Mouse (Mus musculus) mesoderm, embryonic 11.5 days (tissue): ENCODE results near the gene Tmem167.
"Not testable (repeated sequence)": the region's sequence is repeated elsewhere in the genome, so short reads cannot be mapped to it uniquely, and the experiment has no call there.

Experiments used
- DNase-seq: peaks from one replicate; pipeline ENCODE4 v3.0.0-alpha.2; 2012; ENCODE audit warnings: low read depth, low spot score

Gene Tmem167

DNA sequence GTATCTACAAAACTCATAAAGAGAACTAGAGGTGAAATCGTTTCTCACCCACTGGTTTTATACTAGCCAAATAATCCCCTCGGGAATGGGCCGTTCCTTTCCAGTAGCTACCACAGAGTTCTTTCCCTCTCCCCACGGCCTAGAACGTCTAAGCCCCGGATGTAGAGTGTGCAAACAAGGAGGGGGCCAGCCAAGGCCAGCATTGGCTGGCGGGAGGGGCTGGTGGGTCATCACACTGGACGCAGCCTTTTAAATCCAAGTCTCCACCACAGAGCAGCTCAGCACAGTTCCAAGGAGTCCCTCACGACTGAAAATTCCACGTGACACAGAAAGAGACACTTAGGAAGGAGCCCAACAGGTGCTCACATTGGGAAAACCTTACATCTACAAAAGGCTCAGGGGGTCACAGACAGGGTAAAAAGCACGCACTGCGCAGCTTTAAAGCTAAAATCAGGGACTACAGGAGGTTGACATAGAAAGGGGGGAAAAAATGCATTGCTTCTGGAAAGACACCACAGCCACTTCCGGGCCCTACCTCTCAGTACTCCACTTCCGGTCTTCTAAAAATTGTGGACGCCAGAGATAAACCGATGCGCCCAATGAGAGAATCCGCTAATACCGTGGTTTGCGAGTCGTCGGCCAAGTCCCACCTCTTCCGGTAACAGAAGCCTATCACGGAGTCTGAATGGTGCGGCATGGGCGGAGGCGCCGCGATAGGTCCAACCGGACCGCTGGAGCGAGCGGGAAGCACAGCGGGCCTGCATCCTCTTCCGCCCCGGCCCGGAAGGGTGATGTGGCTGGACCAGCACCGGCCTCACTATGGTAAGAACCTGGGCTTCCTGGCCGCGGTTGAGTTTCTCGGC, at the start of gene Tmem167, which contains the start of gene Xrcc4:
Gene Tmem167 (plus strand): TSS at position 162 of the 863 bp plus-strand sequence.
Gene Xrcc4 (minus strand): TSS at position 647 of the 863 bp plus-strand sequence.
- DNase-seq = peak; percentile 97

DNA sequence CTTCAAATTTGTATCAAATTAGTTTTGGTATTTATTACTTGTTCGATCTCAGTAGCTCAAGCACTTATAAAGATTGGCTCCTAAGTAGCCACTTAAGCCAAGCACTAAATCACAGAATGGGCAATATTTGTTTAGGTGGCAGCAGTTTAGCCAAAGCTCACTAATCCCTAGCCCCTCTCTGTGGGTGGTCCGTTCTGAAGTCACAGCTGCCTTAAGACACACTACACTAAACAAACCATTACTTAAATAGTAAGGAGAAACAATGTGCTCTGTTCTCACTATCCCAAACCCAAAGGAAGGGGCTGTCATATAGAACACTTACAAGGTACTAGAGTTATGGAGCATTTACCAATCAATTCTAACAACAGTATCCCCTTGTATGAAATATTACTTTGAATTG, 49.3 kb upstream of the Tmem167 start:
- peak; percentile 85 for DNase-seq

DNA sequence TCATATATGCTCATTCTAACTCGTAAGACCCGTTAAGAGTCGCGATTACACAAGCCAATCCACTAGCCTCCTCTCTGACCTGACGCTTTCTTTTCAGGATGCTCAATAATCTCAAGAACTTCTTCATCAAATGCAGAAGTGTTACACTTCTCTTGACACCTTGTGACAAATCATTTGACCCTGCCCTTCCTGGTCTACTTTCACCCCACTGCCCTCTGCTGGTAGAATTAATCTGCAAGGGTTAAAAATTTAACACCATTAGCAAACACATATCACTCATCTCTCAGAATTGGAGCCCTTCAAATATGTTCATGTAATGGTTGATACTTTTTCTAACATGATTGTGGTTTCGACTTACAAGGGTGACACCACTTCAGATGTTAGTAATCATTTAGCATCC, 37.2 kb upstream of the Tmem167 start:
- DNase-seq = no peak

DNA sequence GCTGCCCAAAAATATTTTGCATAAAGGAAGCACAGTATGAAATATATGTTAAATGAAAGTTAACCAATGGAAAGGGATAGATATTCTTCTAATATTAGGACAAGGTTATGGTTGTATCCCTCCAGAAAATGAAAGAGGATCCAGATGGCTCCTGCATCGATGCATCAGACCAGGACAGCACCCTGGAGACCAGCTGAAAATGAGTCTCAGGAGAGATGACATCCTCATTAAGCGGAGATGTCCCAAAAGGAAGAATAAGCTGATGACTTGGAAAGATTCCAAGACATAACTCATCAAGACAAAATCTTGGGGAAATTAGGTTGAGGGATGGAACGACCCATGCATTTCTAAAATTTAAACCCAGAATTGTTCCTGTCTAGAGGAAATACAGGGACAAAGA, 36.5 kb upstream of the Tmem167 start:
- no peak for DNase-seq

DNA sequence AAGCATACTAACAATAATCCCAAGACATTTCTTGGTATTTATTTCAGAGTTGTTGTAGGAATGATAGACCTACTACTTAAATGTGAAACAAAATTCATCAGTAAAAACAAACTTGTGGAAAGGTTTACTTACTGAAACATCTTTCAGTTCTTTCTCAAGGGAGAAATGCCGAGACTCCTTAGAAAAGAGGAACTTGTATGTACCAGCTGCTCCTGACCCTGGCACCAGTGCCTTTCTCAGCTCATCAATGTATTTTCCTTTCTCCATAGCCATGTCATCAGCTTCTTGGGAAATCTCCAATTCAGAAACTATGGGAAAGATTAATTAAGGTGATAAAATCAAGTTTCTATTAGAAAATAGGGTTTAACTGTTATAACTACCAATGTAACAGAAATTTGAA, 27.0 kb upstream of the Tmem167 start:
- no peak for DNase-seq

DNA sequence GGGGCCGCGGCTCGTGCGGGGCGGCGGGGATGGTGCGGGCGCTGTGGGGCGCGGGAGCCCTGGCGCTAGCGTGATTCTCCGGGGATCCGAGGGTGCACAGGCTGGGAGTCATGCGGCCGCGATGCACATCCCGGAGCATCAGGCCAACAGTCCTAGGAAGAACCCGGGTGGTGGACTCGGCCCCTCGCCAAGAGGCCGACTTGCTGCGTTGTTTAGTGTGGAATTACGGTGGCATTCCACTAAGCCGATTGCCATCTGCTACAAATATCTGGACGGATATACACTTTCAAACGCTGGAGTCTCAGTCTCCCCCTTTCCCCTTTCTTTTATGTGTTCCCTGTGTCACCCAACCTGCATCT, 881 bp downstream of the Tmem167 start:
- no peak for DNase-seq

DNA sequence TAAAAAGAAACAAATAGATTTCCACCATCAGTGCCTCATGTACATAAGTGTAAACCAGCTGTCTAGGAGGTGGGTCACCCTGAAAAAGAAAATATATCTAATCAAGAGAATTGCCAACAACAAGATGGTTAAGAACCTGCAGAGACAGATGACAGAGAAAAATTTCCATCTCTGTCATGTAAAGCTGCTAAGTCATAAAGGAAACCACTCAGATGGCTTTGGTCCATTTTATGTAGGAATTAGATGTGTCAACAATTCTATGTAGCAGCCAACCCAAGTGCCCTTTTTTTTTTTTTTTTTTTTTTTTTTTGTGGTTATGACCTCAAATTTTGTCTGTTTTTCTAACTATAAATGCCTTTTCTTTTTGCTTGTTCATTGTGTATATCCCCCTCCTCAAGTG, 12.6 kb downstream of the Tmem167 start:
- no peak for DNase-seq

DNA sequence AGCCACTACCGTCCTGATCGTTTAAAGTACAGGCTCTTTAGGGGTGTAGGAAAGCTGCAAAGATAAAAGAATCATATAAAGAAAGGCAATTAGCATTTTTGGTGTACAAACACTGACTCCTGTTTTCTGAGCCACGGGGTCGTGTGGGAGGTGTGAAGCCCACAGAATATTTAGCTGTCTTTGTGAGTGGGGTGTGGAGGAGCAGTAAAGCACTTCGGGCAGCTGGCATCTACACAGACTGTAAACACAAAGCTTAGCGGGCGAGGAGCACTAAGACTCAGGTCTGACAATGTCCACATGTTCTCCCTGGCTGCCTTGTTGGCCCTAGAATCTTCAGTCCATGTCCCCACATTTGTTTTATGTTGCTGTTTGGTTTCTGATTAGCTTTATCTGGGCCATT, 17.2 kb downstream of the Tmem167 start:
- no peak for DNase-seq

DNA sequence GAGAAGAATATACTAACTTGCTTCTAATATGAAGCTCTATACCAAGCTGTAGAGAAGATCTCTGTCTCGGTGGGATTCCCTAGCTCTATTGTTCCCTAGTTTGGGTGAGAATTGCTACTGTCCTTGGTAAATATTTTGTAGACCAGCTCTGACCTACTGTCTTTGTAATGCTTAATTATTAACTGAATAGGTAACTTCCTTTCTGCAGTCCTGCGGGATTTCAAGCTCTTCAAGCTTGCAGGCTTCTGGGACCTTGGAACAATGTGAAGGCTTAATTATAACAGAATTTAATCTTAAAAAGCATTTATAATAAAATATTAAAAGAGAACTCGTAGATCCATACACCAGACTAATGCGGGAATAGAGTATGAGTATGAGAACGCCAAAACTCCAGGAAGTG, 19.8 kb downstream of the Tmem167 start:
- not testable (repeated sequence) for DNase-seq

DNA sequence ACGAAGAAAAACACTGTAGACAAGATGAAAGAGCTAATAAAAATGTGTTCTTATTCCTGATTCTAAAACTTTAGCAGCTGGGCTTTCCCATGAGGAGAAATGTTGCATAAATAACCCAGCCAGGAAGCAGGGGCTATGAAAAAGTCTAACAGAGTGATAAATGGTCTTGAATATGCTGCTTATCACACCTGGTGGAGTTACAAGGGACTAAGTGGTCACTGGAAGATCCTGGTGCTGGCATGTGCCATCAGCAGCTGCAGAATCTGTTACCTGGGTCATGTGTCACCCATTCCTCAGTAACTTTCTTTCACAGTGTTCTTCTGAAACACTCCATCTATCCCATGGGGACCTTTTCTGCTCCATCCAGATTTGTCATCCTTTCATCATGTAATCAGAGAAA, 22.8 kb downstream of the Tmem167 start:
- DNase-seq = peak; percentile 39

DNA sequence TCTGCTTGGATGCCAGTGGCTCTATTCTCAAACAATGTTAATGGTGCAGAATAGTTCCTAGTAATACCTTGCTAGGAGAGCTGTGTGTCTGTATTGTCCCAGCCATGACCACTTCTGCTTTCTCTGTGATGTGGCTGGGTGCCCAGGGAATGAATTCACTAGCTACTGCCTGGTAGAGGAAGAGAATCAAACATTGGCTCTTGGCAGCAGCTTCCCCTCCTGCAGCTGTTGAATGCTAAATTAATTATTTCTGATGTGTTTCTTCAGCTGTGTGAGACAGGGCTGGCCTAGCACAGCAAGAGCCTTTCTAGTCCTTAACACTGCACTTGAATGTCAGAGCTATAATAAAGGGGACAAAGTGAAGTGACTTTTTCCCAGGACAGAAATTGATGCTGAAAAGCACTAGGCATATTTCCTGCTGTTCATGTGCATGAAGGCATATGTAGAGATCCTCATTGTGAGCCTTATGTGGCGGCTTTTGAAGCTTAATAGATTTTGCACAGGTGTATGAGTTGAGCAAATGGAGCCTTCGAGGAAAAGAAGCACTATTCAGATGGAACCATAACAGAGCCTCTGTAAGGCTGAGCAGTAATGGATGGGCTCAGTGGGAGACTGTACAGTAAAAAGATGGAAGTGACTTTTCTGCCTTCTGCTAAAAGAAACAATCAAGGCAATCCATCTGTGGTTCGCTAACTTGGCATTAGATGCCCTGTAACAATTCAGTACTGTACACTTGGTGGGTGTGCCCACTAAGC, 47.4 kb downstream of the Tmem167 start:
- DNase-seq = peak; percentile 27

DNA sequence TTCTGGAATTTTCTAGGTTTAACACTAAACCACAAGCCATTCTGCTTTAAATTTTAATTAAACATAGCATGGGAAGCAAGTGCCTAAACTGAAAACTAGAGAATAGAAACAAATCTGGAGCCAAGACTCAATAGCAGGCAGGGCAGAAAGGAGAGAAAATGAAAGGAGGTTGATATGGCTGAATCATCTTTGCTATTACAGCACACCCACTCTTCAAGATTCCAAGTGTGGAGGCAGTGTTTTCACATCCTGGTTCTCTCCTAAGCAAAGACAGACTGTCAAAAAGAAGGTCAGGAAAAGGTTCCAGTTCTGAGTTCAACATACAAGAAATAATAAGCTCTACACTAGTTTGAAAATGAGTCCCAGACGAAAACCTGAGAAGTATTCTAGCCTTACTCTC, 52.8 kb downstream of the Tmem167 start:
- no peak for DNase-seq

DNA sequence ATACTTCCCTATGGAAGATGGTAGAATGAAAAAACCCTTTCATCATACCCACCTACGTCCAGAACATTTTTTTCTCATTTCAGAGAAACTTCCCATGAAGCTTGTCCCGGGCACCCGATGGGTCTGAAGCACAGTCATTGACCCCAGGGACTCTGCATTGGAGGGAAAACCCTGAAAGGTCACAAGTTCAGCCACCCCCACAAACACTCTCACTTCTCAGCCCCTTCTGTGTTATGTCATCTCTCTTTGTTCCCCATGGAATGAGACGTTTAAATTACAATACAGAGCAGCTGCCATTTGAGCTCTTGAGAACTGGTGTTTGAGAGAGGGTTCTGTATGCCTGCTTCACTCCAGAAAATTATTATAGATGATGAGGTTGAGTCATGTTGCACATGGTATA, 54.3 kb downstream of the Tmem167 start:
- DNase-seq = peak; percentile 56

DNA sequence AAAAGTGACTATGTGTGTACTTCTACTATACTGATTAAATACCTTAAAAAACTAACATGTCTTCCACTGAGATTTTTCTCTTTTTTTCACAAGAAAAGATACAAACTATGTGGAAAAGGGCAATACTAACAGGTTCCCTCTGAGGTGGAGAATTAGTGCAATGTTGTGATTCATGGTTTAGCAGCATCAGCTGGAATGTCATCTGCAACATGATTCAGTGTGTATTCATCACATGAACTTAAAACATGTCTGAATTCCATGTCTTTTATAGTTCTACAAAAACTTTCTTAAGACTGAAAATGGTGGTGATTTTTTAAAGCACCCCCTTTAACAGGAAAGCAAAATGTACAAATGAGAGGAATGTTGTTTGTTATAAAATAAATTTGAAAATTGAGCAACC, 63.0 kb downstream of the Tmem167 start:
- no peak for DNase-seq

DNA sequence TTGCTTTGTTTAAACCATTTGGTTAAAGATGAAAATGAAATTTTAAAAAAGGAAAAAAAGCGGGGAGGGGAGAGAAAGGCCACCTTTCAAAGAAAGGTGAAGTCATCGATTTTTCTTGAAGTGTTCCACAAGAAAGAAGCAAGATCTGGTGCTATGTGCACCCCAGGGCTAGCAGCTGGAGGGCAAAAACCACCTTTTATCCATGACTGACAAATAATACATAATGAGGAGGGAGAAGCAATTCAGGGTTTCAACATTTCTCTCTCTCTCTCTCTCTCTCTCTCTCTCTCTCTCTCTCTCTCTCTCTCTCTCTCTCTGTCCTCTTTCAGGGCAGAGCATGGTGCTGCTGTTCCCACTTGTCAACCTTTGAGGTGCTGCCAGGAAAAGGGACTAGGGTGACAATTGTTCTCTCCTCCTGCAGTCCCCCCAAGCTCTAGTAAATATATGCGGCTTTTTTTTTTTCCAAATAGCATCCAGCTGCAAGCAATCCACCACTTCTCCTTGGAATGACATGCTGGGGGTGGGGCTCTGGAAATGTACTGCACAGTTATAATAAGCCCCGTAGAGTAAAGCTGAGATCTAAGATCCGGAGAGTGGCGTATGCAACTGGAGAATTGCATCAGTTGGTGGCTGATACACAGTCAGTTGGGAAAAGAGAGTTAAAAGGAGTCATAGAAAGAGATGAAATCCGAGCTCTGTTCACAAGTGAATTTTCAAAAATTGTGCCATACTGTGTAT, 63.8 kb downstream of the Tmem167 start:
- peak; percentile 27 for DNase-seq

DNA sequence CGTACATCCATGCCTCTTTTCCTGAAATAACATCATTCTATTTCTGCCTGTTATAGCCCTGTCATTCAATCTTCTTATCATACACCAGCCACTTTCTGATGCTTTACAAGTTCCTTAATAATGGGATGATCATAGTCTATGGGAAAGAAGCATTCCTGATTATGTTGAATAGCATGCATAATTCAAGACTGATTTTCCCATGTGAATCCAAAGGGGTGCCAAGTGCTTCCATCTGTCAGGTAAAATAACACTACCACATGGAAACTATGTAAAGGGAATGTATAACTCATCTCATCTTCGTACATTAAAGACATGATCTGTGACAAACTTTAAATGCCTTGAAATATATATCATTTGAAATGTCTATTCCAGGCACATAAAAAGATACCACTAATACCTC, 75.2 kb downstream of the Tmem167 start:
- DNase-seq = no peak

DNA sequence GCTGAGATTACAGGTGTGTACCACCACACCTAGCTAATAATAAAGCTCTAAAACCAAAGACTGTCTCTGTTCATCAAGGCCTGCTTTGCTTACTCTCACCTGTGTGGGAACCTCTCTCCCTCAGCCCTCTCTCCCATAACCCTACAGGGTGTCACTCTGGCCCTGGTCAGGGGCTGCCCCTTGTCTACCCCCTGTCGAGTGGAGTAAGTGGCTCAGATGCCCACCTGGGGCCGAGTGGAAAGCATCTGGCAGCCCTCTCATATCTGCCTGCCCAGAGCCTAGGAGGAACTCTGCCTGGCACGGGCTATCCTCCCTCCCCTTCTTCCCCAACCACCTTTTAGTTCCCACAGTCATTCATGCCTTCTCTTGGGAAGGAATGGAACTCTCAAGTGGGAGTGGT, 78.1 kb downstream of the Tmem167 start:
- DNase-seq = no peak

DNA sequence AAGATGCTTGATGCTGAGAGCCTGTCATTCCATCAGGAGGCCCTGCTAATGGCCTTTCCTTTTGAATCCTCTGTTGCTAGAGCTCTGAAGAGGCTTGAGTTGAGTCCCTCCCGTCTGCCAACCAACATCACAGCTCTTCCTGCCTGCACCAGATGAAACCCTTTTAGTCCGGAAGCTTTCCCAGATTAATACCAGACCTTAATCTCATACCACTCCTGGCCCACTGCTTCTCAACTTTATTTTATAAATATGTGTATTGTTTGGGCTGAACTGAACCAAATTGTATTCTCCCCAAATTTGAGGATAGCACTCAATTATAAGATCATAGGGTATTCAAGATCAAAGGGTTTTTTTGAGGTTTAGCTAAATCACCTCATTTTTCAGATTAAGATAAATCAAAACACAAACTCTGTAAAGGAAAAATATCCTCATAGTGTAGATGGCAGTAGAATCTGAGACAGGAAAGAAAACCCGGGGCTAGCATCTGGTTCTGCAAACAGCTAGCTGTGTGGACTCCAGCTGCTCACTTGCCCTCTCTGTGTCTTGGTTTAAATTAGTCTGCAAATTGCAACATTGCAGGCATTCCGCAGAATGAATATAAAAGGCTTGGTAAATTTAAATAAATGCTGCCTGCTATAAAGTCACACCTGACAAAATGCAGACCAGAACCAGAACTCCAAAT, 81.3 kb downstream of the Tmem167 start:
- DNase-seq = no peak

DNA sequence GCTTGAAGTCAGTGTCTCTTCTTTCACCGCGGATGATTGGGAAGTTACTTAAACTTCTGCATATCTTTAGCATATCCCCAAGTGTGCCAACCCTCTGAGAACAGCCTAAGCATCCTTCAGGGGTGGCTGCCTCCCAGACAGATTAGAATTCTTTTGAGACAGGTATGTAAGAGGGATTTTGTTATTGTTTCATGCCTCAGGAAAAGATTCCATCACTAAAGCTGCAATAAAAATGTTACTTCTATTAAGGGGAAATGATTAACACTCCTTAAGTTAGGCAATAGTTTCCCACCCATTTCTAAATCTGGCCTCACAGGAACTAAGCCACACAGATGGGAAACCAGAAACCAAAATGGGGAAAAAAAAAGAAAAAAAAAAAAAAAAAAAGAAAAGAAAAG, 81.9 kb downstream of the Tmem167 start:
- DNase-seq = peak; percentile 31

DNA sequence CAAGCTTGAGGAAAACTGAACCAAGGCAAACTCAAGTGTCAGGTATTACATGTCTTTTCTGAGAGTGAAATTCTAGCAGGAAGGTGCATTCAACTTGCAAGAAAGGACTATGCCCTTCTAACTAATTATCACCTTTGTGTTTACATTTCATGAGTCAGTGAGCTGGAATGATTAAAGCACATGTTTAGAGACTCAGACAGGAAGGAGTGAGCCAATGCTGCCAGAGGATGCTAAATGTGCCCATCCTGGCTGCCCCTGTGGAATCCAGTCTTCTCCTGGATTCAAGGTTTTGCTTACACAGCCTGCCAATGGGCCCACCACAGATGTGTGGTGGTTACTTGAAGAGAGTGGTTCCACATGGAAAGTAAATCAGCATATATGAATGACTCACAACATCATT, 82.5 kb downstream of the Tmem167 start:
- no peak for DNase-seq

DNA sequence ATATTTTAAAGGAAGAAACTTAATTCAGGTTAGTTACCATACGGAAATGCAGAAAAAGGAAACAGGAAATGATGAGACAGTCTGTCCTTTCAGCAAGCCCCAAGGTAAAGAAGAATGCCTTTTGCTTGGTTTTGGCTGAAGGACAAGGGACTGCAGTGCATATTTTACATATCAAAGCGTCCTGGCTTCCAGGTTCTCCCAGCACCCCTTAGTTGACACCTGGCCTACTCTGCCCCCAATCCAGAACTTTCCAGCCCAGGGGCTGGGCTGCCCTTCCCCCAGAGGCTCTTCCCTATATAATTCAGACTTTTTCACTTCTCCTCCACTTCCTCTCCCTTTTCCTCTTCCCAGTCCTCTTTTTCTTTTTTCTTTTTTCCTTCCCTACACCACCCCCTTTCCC, 86.7 kb downstream of the Tmem167 start:
- no peak for DNase-seq

DNA sequence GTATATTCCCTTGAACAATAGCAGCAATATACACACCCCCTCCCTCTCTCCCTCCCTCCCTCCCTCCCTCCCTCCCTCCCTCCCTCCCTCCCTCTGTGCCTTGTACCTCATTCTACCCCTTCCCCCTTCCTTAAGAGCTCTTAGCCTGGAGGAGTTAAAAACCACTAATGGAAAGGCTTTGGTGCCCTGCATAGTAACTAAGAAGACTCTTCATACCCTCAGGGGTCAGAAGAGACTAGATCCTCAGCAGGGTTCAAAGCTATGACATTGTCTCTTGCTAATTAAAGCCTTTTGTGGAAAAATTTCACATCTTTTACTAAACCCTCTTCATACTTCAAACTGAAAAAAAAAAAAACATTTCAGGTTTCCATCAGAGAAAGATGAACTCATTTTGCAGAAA, 93.3 kb downstream of the Tmem167 start:
- DNase-seq = no peak
